Mouse (Mus musculus): ENCODE results near the gene Gsdma2. TPM values are rescaled to one million over a fixed set of nuclear protein-coding genes. Genes with fewer than 3 reads are reported as not detected.
"Not testable (repeated sequence)": the region's sequence is repeated elsewhere in the genome, so short reads cannot be mapped to it uniquely, and the experiment has no call there.

Gsdma2 gene
- polyA plus RNA-seq (2016; fragmentation: Nextera tagmentation; extraction: Ambion mirVana) = not detected in 2 replicates

DNA sequence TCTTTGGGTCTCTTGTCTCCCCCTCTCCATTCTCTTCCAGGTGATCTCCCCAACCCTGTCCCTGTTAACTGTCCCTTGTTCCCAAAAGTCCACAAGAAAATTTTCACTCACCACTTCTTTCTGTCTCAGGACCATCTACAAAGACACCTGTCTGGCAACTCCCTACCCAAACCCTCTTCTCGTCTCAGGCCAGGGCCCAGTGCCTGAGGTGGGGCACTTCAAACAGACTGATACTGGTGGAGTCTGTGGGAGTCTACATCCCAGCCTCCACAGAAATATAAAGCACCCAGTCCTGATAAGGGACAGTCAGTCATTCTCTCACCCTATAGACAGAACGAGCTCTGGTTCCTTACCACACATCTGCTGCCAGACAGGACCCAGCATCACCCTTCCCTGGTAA lies at the start of gene Gsdma2:
Gene Gsdma2 (plus strand): TSS at position 301 of the 400 bp plus-strand sequence.
- Histone ChIP-seq H3K27me3 (ENCODE audit: insufficient read depth, poor library complexity, severe bottlenecking) (peaks cover 37% of the 10 kb centered on the region), H3K4me3 (no peak within 1 kb of the TSS), H3K36me3 (no peaks in the 10 kb centered on the region), H3K9me3 (no peaks in the 10 kb centered on the region), H3K4me1 (no peaks in the 10 kb centered on the region), H3K27ac (no peak within 1 kb of the TSS)
- DNase-seq (ENCODE audit: low spot score) = no peak
- WGBS = 54% methylated on average over 2 of the region's 2 CpGs

DNA sequence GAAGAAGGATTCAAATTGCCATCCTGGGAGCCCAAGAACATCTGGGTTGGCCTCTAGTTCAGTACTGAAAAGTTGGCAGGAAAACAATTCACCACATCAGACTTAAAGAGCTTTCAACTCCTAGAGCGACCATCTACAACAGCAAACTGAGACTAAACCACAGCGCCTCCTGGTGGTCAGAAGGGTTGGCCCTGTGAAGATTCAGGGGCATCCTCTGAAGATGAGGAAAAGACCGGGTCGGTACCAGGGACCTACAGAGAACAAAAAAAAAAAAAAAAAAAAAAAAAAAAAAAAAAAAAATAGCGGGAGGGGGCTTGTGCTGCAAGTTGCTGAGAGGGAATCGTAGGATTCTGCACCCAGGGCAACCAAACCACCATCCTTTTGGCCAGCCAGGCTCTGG lies 49.2 kb upstream of the Gsdma2 start:
- Histone ChIP-seq H3K27ac (no peak overlapping the region), H3K36me3 (no peaks in the 10 kb centered on the region), H3K4me1 (peaks cover 47% of the 10 kb centered on the region), H3K27me3 (ENCODE audit: insufficient read depth, poor library complexity, severe bottlenecking) (peaks cover 32% of the 10 kb centered on the region), H3K4me3 (no peak overlapping the region), H3K9me3 (no peaks in the 10 kb centered on the region)
- 31% methylated on average over 6 of the region's 6 CpGs for WGBS
- peak; percentile 85 for DNase-seq (ENCODE audit: low spot score)

DNA sequence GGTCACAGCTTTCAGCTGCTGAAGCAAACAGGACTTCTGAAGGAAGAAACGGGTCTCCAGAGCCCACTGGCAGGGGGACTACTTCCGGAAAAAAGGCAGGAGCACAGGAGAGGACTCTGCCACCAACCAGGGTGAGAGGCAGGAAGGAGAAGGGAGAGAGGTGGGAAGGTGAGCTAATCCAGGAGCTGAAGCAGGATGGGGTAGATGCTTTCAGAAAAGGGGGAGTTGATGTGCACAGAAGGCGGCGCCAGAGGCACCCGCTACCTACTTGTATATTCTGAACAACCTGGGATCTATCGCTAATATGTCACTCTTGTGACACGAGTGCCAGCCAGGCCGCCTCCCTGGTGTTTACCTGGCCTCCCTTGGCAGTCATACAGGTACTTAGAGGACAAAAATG lies 48.6 kb upstream of the Gsdma2 start, which contains the start of gene Lrrc3c:
Gene Lrrc3c (plus strand): TSS at position 301 of the 400 bp plus-strand sequence.
- WGBS = 79% methylated on average over 8 of the region's 8 CpGs

DNA sequence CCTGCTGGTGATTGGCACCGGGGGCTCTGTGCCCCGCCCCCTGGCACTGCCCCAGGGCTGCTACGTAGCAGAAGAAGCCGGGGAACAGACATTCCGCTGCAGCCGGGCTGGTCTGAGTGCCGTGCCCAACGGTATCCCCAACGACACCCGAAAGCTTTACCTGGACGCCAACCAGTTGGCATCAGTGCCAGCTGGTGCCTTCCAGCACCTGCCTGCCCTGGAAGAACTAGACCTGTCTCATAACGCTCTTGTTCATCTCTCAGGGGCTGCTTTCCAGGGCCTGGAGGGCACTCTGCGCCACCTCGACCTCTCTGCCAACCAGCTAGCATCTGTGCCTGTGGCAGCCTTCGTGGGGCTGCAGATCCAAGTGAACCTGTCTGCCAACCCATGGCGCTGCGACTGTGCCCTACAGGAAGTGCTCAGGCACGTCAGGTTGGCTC lies 47.7 kb upstream of the Gsdma2 start:
- Histone ChIP-seq H3K27ac (peak overlapping the region; percentile 32), H3K4me3 (peak overlapping the region; percentile 30)
- 61% methylated on average over 18 of the region's 18 CpGs for WGBS

More for the DNA sequence above, 48.6 kb upstream of the Gsdma2 start, which contains the start of gene Lrrc3c:
- Histone ChIP-seq H3K4me3 (peak within 1 kb of the TSS; percentile 30), H3K36me3 (no peaks in the 10 kb centered on the region), H3K27ac (peak within 1 kb of the TSS; percentile 32), H3K4me1 (peaks cover 45% of the 10 kb centered on the region), H3K27me3 (ENCODE audit: insufficient read depth, poor library complexity, severe bottlenecking) (peaks cover 32% of the 10 kb centered on the region), H3K9me3 (no peaks in the 10 kb centered on the region)
- DNase-seq (ENCODE audit: low spot score) = no peak

GRCm38 (mm10) chr11:98599291-98599690 lies 47.3 kb upstream of the Gsdma2 start:
- Histone ChIP-seq H3K36me3 (no peaks in the 10 kb centered on the region), H3K9me3 (no peaks in the 10 kb centered on the region), H3K4me1 (peaks cover 39% of the 10 kb centered on the region), H3K27ac (peak overlapping the region; percentile 32), H3K4me3 (peak overlapping the region; percentile 30), H3K27me3 (ENCODE audit: insufficient read depth, poor library complexity, severe bottlenecking) (peaks cover 32% of the 10 kb centered on the region)
- no peak for DNase-seq (ENCODE audit: low spot score)
- 17% methylated on average over 18 of the region's 18 CpGs for WGBS

More for the DNA sequence above, 47.7 kb upstream of the Gsdma2 start:
- Histone ChIP-seq H3K27me3 (ENCODE audit: insufficient read depth, poor library complexity, severe bottlenecking) (peaks cover 32% of the 10 kb centered on the region), H3K36me3 (no peaks in the 10 kb centered on the region), H3K9me3 (no peaks in the 10 kb centered on the region), H3K4me1 (peaks cover 43% of the 10 kb centered on the region)
- DNase-seq (ENCODE audit: low spot score) = no peak

- DNase-seq (ENCODE audit: low spot score) = peak; percentile 92
- Histone ChIP-seq H3K4me1 (peaks cover 36% of the 10 kb centered on the region), H3K4me3 (peak overlapping the region; percentile 60), H3K27ac (peak overlapping the region; percentile 76), H3K27me3 (ENCODE audit: insufficient read depth, poor library complexity, severe bottlenecking) (peaks cover 38% of the 10 kb centered on the region), H3K36me3 (no peaks in the 10 kb centered on the region), H3K9me3 (no peaks in the 10 kb centered on the region)
- under 1% methylated on average over 20 of the region's 20 CpGs for WGBS
These were observed 44.4 kb upstream of the Gsdma2 start for GRCm38 (mm10) chr11:98602090-98602690.

DNA sequence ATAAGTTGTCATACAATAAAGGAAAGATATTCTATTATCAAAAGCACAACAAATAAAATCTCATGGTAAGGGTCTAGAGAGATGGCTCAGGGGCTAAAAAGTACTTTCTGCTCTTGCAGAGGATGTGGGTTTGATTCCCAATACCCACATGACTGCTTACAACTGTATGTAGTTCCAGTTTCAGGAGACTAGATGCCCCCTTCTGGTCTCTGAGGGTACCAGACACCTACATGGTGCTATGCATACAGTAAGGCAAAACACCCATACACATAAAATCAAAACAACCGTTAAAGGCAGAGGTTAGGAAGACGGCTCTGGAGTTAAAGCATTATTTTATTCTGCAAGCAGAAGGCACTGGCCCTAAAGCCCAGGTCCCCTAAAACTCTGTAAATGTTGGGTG lies 42.6 kb upstream of the Gsdma2 start:
- no peak overlapping the region for H3K27ac ChIP-seq
- peaks cover 30% of the 10 kb centered on the region for H3K4me1 ChIP-seq
- H3K36me3 ChIP-seq = no peaks in the 10 kb centered on the region
- peaks cover 25% of the 10 kb centered on the region for H3K27me3 ChIP-seq (ENCODE audit: insufficient read depth, poor library complexity, severe bottlenecking)
- 77% methylated on average over 2 of the region's 2 CpGs for WGBS
- no peak overlapping the region for H3K4me3 ChIP-seq
- H3K9me3 ChIP-seq = no peaks in the 10 kb centered on the region
- no peak for DNase-seq (ENCODE audit: low spot score)

DNA sequence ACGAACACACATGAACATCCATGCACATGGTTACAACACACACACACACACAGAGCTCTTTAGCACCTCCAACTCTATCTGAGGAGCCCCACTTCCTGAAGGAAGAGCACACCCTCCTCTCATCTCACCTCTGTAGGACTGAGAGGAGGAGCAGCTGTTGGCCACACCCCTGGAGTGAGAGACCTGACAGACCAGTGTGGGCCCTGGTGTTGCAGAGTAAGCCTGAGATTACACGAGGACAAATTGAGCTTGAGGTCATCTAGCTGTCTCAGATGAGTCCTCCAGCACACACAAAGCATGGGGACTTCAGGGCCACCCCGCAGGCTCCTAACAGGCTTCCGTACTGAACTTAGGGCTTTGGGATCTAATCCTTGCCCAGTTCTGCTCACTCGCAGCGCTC lies 41.6 kb upstream of the Gsdma2 start:
- WGBS = 64% methylated on average over 6 of the region's 6 CpGs

GRCm38 (mm10) chr11:98606763-98607162 lies 39.8 kb upstream of the Gsdma2 start:
- Histone ChIP-seq H3K27ac (no peak overlapping the region), H3K9me3 (no peaks in the 10 kb centered on the region)
- 10% methylated on average over 3 of the region's 3 CpGs for WGBS

More for the DNA sequence above, 41.6 kb upstream of the Gsdma2 start:
- H3K4me1 ChIP-seq = peaks cover 22% of the 10 kb centered on the region
- H3K4me3 ChIP-seq; DNase-seq (ENCODE audit: low spot score); H3K27ac ChIP-seq; H3K9me3 ChIP-seq; H3K36me3 ChIP-seq: not testable (repeated sequence)
- peaks cover 15% of the 10 kb centered on the region; the same call in 1 of the 2 replicates for H3K27me3 ChIP-seq (ENCODE audit: insufficient read depth, poor library complexity, severe bottlenecking)

GRCm38 (mm10) chr11:98620791-98621190 lies 25.8 kb upstream of the Gsdma2 start:
- Histone ChIP-seq H3K27ac (no peak overlapping the region), H3K9me3 (peaks cover 7% of the 10 kb centered on the region), H3K36me3 (no peaks in the 10 kb centered on the region), H3K4me3 (no peak overlapping the region), H3K4me1 (no peaks in the 10 kb centered on the region), H3K27me3 (ENCODE audit: insufficient read depth, poor library complexity, severe bottlenecking) (no peaks in the 10 kb centered on the region)
- 89% methylated on average over 13 of the region's 13 CpGs for WGBS
- DNase-seq (ENCODE audit: low spot score) = peak; percentile 67

More at GRCm38 (mm10) chr11:98606763-98607162, 39.8 kb upstream of the Gsdma2 start:
- Histone ChIP-seq H3K4me3 (no peak overlapping the region), H3K27me3 (ENCODE audit: insufficient read depth, poor library complexity, severe bottlenecking) (0 out of 2 replicates have a peak, but pooled peaks cover 6% of the 10 kb centered on the region), H3K36me3 (no peaks in the 10 kb centered on the region), H3K4me1 (peaks cover 8% of the 10 kb centered on the region)
- DNase-seq (ENCODE audit: low spot score) = peak; percentile 73

DNA sequence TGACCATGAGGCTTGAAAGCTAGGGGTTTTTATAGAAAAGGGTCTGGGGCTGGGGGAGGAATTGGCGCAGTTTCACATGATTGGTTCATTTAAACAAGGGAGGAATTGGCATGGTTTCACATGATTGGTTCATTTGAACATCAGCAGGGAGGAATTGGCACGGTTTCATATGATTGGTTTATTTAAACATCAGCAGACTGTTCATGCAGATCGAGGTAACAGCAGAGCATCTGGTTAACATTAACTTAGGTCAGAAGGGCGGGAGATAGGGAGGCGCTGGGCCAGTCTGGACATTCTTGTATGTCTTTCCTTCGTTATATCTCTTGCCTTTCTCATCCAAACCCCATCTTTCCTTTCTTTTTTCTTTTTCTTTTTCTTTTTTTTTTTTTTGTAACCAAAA lies 22.6 kb upstream of the Gsdma2 start:
- H3K36me3 ChIP-seq; H3K27me3 ChIP-seq (ENCODE audit: insufficient read depth, poor library complexity, severe bottlenecking); H3K4me3 ChIP-seq; H3K27ac ChIP-seq; H3K4me1 ChIP-seq; H3K9me3 ChIP-seq: not testable (repeated sequence)
- 78% methylated on average over 6 of the region's 6 CpGs for WGBS
- DNase-seq (ENCODE audit: low spot score) = peak; percentile 10

DNA sequence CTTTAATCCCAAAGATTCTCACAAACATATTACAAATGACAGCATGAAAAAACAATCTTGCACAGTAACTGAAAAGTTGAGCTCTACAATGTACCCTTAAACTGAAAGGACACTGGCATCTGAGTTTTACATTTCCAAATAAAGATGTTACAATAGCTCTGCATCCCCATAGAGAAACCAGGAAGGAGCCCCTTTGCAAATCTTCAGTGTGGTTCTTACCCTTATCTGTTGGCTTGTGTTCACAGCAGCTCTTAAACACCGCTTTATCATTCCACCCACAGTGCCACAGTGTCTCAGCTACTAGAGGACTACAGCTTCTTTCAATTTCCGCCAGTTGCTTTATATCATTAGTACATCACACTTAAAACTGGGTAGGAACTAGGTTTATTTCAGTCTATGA lies 22.2 kb upstream of the Gsdma2 start:
- H3K27ac ChIP-seq; DNase-seq (ENCODE audit: low spot score); H3K4me1 ChIP-seq; H3K36me3 ChIP-seq; H3K9me3 ChIP-seq; H3K27me3 ChIP-seq (ENCODE audit: insufficient read depth, poor library complexity, severe bottlenecking); H3K4me3 ChIP-seq: not testable (repeated sequence)
- 81% methylated on average over 2 of the region's 2 CpGs for WGBS

DNA sequence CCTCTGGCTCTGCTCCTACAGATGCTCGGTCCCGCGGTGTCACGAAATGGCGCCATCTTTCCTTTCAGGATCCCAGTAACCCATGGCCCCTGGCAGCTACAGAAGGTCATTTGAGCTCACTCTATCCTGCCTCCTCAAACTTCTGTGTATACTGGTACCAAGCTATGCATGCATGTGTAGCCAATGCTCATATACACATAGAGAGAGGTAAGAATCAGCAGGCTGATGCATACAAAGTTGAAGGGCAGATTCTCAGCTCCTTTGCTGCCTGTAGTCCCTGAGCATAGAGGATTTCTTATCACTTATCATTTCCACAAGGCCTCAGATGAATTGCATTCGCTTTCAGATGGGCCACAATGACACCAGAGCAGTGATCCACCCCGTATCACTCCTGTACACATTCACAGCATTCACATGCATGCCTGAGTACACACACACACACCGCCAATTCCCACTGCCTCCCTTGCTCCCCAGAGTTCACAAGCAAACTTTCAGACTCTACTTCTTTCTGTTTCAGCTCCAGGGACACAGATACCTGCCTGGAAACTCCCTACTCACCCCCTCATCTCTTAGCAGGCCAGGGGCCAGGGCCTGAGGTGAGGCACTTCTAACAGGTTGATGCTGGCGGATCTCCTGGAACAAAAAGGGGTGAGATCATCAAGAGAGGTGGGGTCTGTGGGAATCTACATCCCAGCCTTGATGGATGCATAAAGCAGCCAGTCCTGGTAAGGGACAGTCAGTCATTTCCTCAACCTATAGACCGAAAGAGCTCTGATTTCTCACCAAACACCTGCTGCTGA lies 20.7 kb upstream of the Gsdma2 start, which contains the start of the genes Gm12355 and Gsdma3:
Gene Gm12355 (minus strand): TSS at position 51 of the 800 bp plus-strand sequence.
Gene Gsdma3 (plus strand): TSS at position 750 of the 800 bp plus-strand sequence.
- WGBS = 82% methylated on average over 10 of the region's 10 CpGs
- no peaks in the 10 kb centered on the region for H3K36me3 ChIP-seq

More for the DNA sequence above, 20.7 kb upstream of the Gsdma2 start, which contains the start of the genes Gm12355 and Gsdma3:
- Histone ChIP-seq H3K27ac (no peak within 1 kb of the TSS), H3K4me3 (no peak within 1 kb of the TSS), H3K4me1 (no peaks in the 10 kb centered on the region), H3K27me3 (ENCODE audit: insufficient read depth, poor library complexity, severe bottlenecking) (0 out of 2 replicates have a peak, but pooled peaks cover 5% of the 10 kb centered on the region), H3K9me3 (peaks cover 7% of the 10 kb centered on the region)
- peak; percentile 57 for DNase-seq (ENCODE audit: low spot score)
